Mouse (Mus musculus) WW6 (cell line): ENCODE data around the gene Fam184a.
"Not testable (repeated sequence)": the region's sequence is repeated elsewhere in the genome, so short reads cannot be mapped to it uniquely, and the experiment has no call there.

ENCODE experiments used
- DNase-seq: peaks from one replicate; pipeline ENCODE4 v3.0.0-alpha.2; 2013; ENCODE audit warnings: low read depth, low spot score

Fam184a gene

DNA sequence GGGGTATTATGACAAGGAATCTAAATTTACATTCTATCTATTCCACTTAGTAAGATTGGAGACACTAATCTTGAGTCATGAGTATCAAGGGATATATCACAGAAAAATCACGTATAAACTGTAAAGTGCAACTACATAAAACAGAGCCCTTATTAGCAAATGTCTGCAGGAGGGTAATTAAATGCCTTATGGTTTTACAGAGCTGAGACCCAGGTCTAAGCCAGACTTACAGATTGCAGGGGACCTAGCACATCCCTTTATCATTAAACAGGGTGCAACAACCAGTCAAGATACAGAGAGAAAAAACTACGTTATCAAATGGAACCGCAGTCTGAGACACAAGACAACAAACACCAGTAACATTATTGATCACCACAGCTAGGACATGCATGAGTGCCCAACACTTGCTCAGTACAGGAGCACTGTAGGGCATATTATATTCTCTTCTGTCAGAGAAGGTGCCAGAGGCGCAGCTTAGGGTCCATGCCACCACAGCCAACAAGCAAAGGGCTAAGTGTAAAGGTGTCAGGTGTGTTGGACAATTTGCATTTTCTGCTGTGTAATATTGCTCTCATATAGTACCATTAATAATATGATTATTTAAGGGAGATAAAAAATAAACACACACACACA lies 61.9 kb downstream of the Fam184a start:
- no peak for DNase-seq

DNA sequence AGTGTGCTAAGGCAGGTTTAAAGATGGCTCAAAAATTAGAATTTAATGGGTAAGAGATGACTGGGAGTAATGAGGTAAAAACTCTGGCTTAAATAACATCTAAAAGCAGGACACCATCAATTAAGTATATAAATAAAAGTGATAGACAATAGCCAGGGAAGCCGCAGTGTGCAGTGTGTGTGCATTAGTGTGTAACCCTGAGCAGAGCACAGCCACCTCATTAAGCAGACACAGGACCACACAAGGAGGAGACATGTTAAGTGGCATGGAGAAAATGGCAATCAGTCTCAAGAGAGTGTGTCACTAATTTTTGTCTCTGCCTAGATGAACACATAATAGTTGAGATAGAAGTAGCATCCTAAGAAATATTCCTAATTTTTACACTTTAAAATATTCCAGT lies 62.4 kb downstream of the Fam184a start:
- no peak for DNase-seq

DNA sequence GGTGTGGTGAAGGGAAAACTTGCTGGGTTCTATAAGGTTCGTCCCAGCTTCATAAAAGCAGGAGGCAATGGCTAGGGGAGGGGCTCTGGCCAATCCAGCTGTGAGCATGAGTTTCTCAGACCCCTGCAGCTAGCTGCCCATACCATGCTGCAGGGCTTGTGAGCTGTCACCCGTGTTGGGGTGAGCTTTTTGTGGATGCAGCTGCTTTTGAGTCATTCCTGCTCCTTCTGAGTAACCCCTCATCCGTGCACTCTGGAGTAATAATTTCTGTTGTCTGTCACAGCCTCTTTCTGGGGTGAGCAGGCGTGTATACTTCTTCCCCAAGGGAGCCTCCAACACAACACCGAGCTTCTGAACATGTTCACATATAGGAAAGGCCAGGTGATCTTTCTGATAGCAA lies 63.0 kb downstream of the Fam184a start:
- no peak for DNase-seq

DNA sequence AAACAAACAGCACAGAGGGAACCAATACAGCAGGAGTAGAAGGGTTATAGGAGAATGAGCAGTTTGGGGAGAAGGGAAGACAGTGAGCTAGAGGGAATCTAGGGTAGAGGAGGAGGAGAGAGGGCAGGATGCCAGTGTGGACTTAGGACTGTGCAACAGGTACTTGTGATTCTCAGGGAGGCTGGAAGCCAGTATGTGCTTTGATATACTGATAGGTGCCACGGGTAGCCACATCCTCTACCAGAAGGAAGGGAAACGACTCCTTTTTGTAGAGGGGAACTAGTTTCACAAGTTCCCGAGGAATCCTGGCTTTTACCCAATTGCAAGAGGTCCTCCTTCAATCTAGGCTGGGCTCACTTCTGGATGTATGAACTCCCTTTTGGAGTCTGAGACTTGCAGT lies 65.1 kb downstream of the Fam184a start:
- no peak for DNase-seq

DNA sequence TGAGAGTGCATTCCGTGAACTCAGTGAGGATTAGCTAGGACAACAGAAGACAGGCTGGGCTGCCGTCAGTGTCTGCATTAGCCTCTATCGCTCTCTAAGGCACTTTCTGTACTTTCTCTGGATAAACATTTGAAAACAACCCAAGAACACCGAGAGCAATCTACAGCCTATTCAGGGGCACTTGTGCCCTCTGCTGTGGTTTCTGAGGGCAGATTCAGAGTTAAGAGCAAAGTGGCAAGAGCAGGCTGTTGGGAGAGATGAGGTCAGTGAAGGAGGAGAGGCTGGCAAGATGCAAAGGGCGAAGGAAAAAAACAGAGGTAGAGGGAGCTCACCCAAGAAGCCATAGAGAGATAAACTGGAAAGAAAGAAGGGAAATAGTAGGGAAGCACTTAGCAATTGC lies 67.7 kb downstream of the Fam184a start:
- no peak for DNase-seq

DNA sequence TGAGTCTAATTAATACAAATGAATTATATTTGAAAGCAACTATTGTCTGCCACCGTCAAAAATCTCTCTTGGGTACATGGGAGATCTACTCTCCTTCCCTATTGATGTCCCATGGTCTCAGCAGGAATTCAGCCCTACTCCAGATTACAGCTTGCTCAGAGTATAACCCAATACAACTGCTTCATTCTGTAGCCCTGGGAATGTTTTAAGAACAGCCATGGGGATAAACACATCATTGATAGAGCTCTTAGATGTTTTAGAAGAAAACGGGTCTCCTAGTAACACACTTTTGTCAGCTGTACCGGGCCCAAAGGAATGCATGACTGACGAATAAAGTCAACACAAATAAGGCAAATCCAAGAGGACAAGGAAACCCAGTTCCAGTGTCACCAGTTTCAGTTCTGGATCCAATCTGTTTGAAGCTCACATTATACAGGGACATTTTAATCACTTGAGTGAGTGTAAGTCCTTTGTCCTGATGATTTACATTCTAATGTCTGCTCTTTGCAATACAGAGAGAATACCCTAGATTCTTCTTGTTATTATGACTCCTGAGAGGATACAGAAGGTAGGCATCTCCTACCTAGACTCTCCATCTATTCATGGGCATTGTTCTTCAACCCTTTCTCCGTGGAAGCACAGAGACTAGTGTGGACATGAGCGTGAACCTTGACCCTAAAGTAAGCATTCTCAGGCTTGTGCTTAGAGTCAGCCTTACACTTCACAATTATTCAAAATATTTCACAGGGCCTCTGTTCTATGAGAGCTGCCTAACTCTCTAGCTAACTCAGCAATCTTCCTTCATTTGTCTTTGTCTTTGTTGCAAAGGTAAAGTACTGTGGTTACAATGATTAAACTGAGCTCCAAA lies 71.0 kb downstream of the Fam184a start:
- DNase-seq, result no peak

DNA sequence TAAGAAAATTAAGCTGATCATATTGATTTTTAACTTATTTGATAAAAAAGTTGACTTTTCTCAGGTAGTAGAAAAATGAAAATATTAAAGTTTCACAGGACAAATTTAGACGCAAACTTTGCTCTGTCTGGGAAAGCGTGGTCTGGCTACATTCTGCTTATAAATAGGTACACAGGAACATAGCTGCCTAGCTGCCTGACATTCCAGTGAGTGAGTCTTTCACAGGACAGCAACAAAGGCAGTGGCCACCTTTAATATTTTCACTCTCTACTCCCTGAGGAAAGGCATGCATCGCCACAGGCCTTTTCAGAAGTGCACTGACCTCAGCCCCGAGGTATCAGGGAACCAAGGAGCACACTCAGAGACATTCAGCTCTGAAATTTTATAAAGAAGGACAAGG lies 89.1 kb downstream of the Fam184a start:
- DNase-seq, result no peak

DNA sequence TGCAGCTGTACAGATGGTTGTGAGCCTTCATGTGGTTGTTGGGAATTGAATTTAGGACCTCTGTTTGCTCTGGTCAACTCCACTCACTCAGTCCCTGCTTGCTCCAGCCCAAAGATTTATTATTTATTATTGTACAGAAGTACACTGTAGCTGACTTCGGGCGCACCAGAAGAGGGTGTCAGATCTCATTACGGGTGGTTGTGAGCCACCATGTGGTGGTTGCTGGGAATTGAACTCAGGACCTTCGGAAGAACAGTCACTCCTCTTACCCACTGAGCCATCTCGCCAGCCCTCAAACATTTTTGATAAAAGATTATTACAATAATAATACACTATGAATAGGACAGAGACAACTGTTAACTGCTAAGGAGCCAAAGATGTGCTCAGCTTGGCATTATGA lies 96.7 kb downstream of the Fam184a start:
- not testable (repeated sequence) for DNase-seq

DNA sequence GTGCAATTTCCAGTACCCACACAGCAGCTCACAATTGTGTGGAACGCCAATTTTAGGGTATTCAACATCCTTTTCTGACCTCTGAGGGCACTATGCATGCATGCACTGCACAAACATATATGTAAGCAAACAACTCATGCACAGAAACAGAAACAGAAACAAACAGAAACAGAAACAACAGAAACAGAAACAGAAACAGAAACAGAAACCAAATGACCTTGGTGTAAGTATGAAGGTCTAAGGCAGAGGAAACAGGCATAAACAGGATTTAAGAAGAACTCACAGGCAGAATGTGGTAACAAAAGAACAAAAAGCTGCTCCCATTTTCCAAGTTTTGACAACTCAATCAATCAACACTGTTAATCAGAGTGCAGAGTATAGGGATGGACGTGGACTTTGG lies 100.2 kb downstream of the Fam184a start:
- DNase-seq, result no peak

DNA sequence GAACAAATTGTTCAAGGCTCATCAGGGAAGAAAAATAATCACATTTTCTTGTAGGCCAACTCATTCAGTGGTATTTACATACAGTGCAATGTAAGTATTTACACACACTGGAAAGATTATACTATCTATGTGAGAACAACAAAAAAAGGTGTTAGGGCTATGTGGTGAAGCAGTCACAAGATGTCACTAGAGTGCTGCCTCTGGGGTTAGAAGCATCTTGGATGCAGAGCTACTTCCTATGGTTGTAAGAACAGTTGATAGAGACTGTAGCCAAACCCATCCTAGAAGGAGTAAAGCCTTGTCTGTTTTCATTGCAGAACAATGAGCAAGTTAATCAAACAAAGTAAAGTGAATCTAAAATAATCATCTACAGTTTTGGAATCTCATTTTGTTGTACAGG lies 109.4 kb downstream of the Fam184a start:
- no peak for DNase-seq

DNA sequence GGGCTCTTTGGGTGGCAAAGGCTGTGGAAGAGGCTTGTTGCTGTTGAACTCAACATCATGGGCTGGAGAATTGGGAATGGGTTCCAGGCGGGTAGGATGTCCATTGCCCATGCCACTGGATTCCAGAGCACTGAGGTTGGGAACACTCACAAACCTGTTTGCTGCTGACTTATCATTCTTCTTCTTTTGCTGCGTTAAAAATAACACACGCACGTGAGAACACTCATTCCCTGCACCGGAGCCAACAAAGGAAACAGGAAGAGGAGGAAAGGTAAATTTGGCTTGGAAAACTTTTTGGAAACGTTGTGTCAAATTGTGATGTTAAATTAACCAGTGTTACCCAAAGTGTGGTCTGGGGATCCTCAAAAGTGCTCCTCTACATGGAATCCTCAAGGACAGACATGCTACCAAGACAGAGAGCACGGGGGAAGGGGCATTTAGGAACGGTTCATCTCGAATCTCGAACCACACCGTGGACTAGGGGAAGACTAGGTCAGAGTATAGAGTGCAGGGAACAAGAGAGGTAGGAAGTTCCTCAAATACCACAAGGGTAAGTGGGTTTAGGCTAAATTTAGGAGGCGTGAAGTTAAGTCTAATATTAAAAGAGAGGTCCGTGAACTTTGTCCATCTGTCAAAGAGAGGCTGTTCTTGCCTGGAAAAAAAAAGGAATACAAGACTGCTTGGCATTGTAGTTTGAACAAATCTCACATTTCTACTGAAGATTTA lies 115.5 kb downstream of the Fam184a start:
- no peak for DNase-seq

DNA sequence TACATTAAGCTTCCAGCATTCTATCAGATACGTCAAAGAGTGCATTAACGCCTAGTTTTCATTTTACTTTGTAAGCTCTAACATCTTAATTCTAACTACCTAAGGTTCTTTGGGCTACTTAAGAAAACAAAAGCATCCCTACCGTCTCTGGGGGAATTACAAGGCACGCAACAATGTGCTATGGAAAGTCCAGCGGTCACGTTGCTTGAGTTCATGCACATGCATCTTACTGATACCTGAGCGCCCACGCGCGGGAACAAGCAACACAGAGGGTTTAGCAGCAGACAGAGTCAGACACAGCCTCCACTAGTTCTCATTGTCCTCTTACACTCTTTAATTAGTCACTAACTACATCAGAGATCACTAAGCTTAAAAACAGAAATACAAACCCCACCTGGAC lies 116.8 kb downstream of the Fam184a start:
- DNase-seq, result no peak

DNA sequence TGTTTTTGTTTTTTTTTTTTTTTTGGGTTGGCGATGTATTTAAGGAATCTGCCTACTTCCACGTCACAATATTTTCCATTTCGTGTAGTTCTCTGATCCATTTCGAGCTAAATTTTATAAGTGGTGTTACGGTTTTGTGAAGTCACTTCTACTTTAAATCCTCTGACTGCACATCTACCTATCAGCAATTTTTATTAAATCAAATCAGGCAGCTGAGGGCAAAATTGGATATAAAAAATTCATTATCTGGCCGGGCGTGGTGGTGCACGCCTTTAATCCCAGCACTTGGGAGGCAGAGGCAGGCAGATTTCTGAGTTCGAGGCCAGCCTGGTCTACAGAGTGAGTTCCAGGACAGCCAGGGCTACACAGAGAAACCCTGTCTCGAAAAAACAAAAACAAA lies 120.6 kb downstream of the Fam184a start, which contains the start of gene Mcm9:
Gene Mcm9, minus strand, starts transcription at position 101 of the 400 bp plus-strand sequence.
- DNase-seq, result not testable (repeated sequence)

DNA sequence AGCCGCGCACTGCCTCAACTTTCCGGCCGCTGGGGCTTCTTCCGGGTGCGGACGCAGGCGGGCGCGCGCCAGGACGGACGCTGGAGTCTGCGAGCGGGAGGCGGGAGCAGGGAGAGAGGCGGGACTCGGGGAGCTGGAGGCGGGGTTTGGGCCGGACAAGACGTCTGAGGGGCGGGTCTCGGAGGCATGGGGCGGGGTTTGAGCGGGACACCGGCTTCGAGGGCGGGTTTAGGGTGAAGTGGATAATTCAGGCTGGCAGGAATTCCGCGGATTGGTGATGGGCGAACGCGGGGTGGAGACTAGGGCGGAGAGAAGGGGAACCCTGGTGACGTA lies 121.0 kb downstream of the Fam184a start:
- peak; percentile 87 for DNase-seq

DNA sequence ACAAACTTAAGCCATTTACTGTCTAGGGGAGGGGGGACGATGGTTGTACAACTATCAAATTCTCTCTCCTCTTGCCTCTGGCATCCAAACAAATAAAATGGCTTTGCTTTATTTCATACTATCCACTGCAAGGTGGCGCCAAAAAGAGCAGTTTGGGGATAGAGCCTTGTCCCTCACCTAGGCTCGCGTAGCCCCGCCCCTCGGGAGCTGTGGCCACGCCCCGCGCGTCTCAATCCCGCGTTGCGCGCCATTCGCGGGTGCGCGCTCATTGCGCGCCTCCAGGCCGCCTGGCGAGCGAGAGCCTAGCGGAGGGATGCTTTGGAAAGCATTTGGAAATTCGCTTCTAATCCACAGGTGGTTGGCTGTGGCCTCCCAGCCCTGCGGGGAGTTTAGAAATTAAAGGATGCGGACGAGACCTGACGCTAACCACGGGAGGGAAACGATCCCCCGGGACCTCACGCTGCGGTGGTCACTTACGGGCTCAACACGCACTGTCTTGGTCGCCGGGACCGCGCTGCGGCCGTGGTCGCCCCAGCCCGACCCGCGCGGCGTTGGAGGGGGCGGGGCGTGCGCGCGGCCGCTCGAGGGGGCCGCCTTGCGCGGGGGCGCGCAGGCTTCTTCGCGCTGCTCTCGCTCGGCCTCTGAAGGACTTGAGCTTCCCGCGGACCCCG lies 121.5 kb downstream of the Fam184a start:
- peak; percentile 71 for DNase-seq

DNA sequence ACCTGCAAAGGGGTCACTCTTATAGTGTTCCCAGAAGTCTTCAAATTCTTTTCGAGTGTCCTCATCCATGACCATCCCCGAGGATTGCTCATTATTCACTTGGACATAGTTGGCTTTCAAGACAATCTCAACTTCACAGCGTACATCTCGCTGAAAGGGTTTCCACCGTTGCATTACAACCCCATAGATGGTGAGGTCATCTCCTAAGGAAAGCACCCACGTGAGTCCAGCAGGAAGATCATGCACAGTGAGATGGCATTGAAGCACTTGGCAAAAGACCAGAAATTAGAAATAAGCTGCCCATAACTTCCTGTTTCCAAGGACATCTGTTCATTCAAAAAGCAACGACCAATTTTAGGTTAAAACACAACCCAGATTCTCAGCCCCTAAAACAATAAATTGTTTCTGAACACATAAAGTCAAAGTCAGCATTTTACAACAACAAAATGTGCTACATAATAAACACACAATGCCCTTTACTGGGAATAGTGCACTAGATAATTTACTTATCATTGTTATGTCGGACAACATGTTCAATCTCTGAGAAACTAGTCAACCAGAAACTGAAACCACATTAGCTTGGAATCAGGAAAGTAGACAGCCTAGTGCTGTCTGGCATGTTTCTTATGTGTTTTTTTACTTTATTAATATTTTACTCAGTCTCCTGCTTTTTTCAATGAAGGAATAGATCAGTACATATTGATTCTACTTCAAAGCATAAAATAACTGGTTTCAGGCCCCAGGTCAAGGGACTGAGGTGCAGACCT lies 134.9 kb downstream of the Fam184a start:
- DNase-seq, result no peak

DNA sequence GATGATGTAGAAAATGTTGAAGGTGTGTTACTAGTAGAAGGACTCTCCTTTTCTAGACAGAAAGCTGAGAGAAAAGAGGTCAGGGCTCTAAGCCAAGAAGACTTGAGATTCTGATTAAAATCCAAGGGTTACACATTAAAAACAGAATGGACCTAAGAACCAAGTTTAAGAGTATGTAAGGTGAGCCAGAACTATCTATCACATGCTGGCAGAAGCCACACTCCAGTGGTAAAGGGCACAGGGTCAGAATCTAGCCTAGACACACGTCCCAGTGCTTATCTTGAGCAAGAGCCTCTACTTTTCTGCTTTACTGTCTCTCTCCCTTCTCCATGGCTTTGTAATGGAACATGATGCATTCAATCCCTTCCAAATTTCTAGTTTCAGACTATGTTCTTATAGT lies 137.0 kb downstream of the Fam184a start:
- DNase-seq, result no peak

DNA sequence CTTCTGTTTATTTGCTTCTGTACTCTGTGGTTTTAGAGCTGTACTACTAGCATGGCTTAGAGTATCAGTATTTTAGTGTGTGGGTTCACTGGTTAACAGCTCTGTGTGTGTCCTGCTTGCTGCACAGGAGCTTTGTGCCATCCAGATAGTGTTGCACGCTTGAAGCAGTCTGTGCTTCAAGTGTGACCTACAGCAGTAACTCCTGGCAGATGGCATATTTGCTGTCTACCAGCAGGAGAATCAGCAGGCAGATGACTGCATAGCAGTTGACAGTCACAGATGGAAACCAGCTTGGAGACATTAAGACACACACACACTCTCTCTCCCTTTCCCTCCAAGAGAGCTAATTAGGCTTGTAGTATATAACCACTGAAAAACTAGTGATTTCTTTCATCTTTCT lies 138.8 kb downstream of the Fam184a start:
- DNase-seq, result no peak

DNA sequence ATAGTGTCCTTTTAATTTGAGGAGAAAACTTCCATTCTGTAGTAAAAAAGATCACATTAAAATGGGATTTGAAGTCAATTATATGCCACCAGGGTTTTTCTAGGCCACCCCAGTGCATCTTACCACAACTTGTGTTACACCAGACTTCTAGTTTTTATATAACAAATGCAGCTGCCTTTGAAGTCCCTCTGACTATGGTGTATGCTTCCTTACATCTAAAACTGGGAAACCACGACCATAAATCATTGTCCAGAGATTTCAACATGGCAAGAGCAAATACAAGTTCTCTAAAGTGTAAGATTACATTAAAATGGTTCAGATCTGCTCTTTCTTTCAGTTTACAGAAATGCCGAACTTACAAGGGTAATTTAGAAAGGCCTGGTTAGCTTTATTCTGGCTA lies 142.6 kb downstream of the Fam184a start:
- no peak for DNase-seq

DNA sequence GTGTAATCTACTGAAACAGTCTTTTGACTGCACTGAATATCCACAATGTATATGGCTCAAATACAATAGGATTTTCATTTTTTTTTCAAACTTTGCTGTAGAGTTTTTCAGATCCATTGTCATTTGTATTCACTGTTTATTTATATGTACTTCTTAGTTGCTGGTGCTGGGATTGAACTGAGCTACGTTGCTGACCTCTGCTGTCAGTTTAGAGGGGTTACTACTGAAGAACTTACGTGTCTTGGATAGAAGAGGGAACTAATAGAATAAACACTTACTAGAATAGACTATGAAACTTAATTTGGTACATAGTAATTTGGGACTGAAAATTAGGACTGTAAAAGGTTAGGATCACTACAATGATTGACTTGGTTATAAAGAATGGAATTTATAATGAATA lies 145.6 kb downstream of the Fam184a start:
- no peak for DNase-seq

DNA sequence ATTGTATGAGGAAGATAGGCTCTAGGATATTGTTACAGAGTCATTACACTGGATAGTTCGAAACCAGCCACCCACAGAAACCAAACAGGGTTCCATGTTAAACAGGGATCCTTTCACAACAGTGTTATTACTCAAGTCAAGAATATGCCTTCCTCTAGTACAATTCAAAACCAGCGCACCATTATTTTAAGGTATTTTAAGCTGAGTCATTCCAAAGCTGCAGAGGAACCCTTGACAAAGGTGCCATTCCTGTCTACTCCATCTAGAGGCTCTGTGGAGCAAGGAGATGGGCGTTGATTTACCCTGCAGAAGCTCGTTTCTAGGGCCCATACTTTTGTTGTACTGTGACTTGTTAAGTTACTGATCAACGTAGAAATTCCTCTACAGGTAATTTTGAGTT lies 152.1 kb downstream of the Fam184a start:
- peak; percentile 42 for DNase-seq
